Mouse (Mus musculus): ENCODE results near the gene Bcas3. TPM values are rescaled to one million over a fixed set of nuclear protein-coding genes. Genes with fewer than 3 reads are reported as not detected.
A peak's percentile ranks its signal among the peaks of the same experiment; 100 is the strongest.

Gene Bcas3
- total RNA-seq, 2 experiments from 2014 or later = 36.4 to 52.8 TPM

- peak in 1 of 2 experiments; percentile 47 for DNase-seq
Observed at GRCm38 (mm10) chr11:85829520-85830440, 476.8 kb downstream of the Bcas3 start.

- no peak for DNase-seq
Observed at GRCm38 (mm10) chr11:85830901-85831341, 478.0 kb downstream of the Bcas3 start.

GRCm38 (mm10) chr11:85831656-85832230, 478.8 kb downstream of the Bcas3 start:
- DNase-seq = no peak

- DNase-seq = peak; percentile 82 to 87
Observed at GRCm38 (mm10) chr11:85832231-85832924, 479.4 kb downstream of the Bcas3 start, which contains the start of gene Tbx2. Gene Tbx2 (plus strand): TSS chr11:85832551.

GRCm38 (mm10) chr11:85833081-85833521, 480.1 kb downstream of the Bcas3 start:
- DNase-seq = peak in 1 of 2 experiments; percentile 72

GRCm38 (mm10) chr11:85833761-85834385, 480.9 kb downstream of the Bcas3 start:
- DNase-seq = peak in 1 of 2 experiments; percentile 44

- DNase-seq = peak in 1 of 2 experiments; percentile 38
Observed at GRCm38 (mm10) chr11:85834386-85834931, 481.5 kb downstream of the Bcas3 start.

GRCm38 (mm10) chr11:85835001-85835752, 482.2 kb downstream of the Bcas3 start:
- DNase-seq = no peak

- DNase-seq = peak in 1 of 2 experiments; percentile 26
Observed at GRCm38 (mm10) chr11:85835753-85836522, 483.0 kb downstream of the Bcas3 start.

- DNase-seq = peak in 1 of 2 experiments; percentile 68
Observed at GRCm38 (mm10) chr11:85836523-85837290, 483.7 kb downstream of the Bcas3 start.

GRCm38 (mm10) chr11:85837291-85837647, 484.3 kb downstream of the Bcas3 start:
- peak in 1 of 2 experiments; percentile 37 for DNase-seq

GRCm38 (mm10) chr11:85837648-85838423, 484.9 kb downstream of the Bcas3 start:
- peak in 1 of 2 experiments; percentile 45 for DNase-seq

- DNase-seq = peak in 1 of 2 experiments; percentile 27
Observed at GRCm38 (mm10) chr11:85838424-85839257, 485.7 kb downstream of the Bcas3 start.

- DNase-seq = no peak
Observed at GRCm38 (mm10) chr11:85839258-85840030, 486.5 kb downstream of the Bcas3 start.

- DNase-seq = no peak
Observed at GRCm38 (mm10) chr11:85840031-85840802, 487.2 kb downstream of the Bcas3 start.

- DNase-seq = peak in 1 of 2 experiments; percentile 51
Observed at GRCm38 (mm10) chr11:85840803-85841145, 487.8 kb downstream of the Bcas3 start.
